Mouse (Mus musculus) small intestine, adult 2 months (tissue): ENCODE results near the gene Impdh2. TPM values are rescaled to one million over a fixed set of nuclear protein-coding genes. Genes with fewer than 3 reads are reported as not detected.
A peak's percentile ranks its signal among the peaks of the same experiment; 100 is the strongest.
"Not testable (repeated sequence)": the region's sequence is repeated elsewhere in the genome, so short reads cannot be mapped to it uniquely, and the experiment has no call there.

Experiments used
- H3K27ac ChIP-seq: fragments of 200-500 bp; 2 replicates; pipeline ENCODE4 v1.5.1; 2012; ENCODE audit warnings: low read depth, low read length, control low read depth, inconsistent platforms; ENCODE audit not compliant: insufficient read depth
- H3K27me3 ChIP-seq: fragments of 200-500 bp; 2 replicates; pipeline ENCODE4 v1.6.1; 2012; ENCODE audit warnings: mild to moderate bottlenecking, moderate library complexity, low read length, inconsistent platforms; ENCODE audit not compliant: control insufficient read depth, insufficient read depth
- H3K36me3 ChIP-seq: fragments of 200-500 bp; 2 replicates; pipeline ENCODE4 v1.6.1; 2012; ENCODE audit warnings: mild to moderate bottlenecking, low read length, control low read depth, inconsistent platforms; ENCODE audit not compliant: control insufficient read depth, insufficient read depth
- H3K4me1 ChIP-seq: fragments of 200-500 bp; 2 replicates; pipeline ENCODE4 v1.6.1; 2012; ENCODE audit warnings: low read length, inconsistent platforms, mixed read lengths; ENCODE audit not compliant: control insufficient read depth, insufficient read depth, insufficient read length
- H3K4me3 ChIP-seq: fragments of 200-500 bp; 2 replicates; pipeline ENCODE4 v1.5.1; 2012; ENCODE audit warnings: low read depth, mild to moderate bottlenecking, control low read depth, inconsistent platforms, low read length, moderate library complexity
- CTCF ChIP-seq: fragments of 200-500 bp; IDR thresholded peaks from 2 replicates; pipeline ENCODE4 v1.5.1; 2012; ENCODE audit warnings: low read depth, mild to moderate bottlenecking, control low read depth, inconsistent platforms, low read length, moderate library complexity, mixed read lengths; ENCODE audit not compliant: insufficient replicate concordance, insufficient read length; ENCODE audit errors: extremely low read depth
- POLR2A ChIP-seq: fragments of 200-500 bp; IDR thresholded peaks from 2 replicates; pipeline ENCODE4 v1.6.1; 2012; ENCODE audit warnings: low read depth, mild to moderate bottlenecking, control low read depth, inconsistent platforms, low read length, moderate library complexity
- WGBS: fragments of 180-500 bp; shearing (Covaris S2); methylation state at CpG from one replicate; pipeline ENCODE4 v1.1.7; 2018; 5-methylcytosine and 5-hydroxymethylcytosine counted together
- polyA plus RNA-seq: library from polyadenylated mRNA; depleted of rRNA; stranded (reverse); fragments of >200 nt; gene quantifications from 2 replicates; pipeline ENCODE4 v1.2.3, GENCODE M21; 2012

The Impdh2 gene
- polyA plus RNA-seq, 1 experiment, result 52.9 TPM

DNA sequence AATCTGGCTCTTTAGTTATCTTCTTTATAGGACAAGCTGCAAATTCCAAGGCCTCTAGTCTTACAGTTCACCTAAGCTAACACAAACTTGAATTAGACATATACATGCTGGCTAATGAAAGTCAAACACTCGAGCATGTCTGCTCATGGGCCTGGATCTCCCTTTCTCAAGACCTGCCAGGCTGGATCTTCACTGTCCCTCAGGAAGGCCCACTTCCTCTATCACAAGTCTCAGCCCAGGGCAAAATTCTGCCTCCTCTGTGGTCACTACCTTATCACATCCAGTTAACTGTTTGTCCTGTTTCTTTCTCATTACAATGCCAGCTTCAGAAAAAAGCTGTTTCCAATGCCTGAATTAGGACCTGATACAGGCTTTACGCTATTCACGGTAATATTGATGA, 34.3 kb downstream of the Impdh2 start:
- Histone ChIP-seq H3K36me3 (no peaks in the 10 kb centered on the region), H3K27ac (no peak overlapping the region), H3K4me3 (no peak overlapping the region), H3K27me3 (no peaks in the 10 kb centered on the region), H3K4me1 (peaks cover 3% of the 10 kb centered on the region; the same call in 1 of the 2 replicates)
- TF ChIP-seq CTCF, result no peak
- no peak for TF ChIP-seq POLR2A
- WGBS, result 71% methylated on average over 3 of the region's 3 CpGs

DNA sequence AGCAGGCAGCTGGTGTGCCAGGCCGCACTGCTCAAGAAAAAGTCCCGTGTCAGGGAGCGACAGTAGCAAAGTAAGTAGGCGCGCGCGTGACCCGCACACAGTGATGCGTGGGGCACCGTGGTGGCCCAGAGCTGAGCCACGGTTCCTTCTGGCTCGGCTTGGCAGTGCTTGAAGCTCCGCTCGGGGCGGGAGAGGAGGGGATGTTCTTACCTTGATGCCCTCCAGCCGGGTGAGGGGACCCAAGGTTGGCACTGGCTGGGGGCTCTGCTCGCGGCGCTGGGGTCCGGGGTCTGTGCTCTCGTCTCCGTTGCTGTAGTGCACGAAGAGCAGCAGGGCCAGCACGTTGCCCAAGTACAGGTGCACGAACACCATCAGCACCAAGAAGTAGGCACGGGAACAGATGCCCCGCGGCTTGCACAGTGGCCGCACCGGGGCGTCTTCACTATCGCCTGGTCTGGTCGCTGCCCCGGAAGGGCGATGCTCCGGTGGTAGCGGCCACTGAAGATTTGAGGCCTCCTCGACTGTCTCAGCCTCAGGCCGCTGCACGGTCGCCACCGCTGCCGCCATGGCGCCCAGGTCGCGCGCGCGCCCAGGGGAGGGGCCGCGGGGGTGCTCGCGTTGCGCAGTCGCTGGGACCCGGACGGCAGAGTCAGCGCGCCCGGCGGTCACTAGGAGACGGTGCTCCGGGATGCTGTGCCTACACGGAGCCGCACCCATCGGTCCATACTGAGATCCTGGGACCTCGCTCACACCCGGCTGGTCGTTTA, 37.1 kb downstream of the Impdh2 start, which contains the start of gene P4htm:
TSS of gene P4htm (minus strand) at position 670 of the 767 bp plus-strand sequence.
- Histone ChIP-seq H3K4me1 (peaks cover 3% of the 10 kb centered on the region; the same call in 1 of the 2 replicates), H3K27ac (no peak within 1 kb of the TSS), H3K36me3 (no peaks in the 10 kb centered on the region), H3K27me3 (no peaks in the 10 kb centered on the region), H3K4me3 (peak within 1 kb of the TSS; percentile 64)
- 4% methylated on average over 69 of the region's 69 CpGs for WGBS
- TF ChIP-seq POLR2A, result no peak
- no peak for TF ChIP-seq CTCF

DNA sequence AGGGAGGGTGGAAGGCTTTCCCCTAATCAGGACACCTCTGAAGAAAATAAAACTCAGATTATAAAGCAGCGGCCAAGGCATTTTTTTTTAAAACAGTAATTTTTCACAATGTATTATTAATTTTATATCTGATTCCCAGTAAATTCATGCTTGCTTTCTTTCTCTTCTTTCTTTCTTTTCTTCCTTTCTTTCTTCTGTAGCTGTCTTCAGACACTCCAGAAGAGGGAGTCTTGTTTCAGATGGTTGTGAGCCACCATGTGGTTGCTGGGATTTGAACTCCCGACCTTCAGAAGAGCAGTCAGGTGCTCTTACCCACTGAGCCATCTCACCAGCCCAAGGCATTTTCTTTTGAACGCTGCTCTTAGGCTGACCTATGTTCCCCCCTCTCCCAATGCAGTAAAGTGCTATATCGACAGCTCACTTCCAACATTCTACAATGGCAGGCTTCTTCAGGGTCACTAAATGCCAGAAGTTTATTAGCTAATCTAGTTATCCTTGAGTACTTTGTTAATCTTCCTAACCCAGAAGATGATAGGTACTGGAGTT, 39.0 kb downstream of the Impdh2 start:
- Histone ChIP-seq H3K36me3 (peaks cover 11% of the 10 kb centered on the region), H3K4me3 (no peak overlapping the region), H3K27me3 (no peaks in the 10 kb centered on the region), H3K27ac (no peak overlapping the region), H3K4me1 (peaks cover 3% of the 10 kb centered on the region; the same call in 1 of the 2 replicates)
- 72% methylated on average over 4 of the region's 4 CpGs for WGBS
- TF ChIP-seq POLR2A (no peak), CTCF (no peak)

DNA sequence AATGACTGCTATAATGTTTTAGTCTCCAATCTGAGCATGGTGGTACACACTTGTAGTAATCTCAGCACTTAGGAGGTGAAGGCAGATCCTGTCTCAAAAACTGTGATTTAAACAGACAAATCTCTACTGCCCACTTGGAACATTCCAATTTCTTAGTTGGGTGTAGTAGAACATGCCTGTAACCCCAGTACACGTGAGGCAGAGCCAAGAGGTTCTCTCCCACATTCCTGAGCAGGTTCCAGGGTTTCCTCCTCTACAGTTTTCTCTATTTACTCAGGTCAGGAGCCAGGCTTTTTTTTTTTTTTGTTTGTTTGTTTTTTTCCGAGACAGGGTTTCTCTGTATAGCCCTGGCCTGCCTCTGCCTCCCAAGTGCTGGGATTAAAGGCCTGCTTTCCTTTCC, 39.9 kb downstream of the Impdh2 start:
- no peak for TF ChIP-seq CTCF
- no peak for TF ChIP-seq POLR2A
- no peak overlapping the region for H3K4me3 ChIP-seq
- no peak overlapping the region for H3K27ac ChIP-seq
- H3K27me3 ChIP-seq, result no peaks in the 10 kb centered on the region
- H3K4me1 ChIP-seq, result peaks cover 3% of the 10 kb centered on the region
- H3K36me3 ChIP-seq, result peaks cover 17% of the 10 kb centered on the region
- 11% methylated on average over 2 of the region's 2 CpGs for WGBS

DNA sequence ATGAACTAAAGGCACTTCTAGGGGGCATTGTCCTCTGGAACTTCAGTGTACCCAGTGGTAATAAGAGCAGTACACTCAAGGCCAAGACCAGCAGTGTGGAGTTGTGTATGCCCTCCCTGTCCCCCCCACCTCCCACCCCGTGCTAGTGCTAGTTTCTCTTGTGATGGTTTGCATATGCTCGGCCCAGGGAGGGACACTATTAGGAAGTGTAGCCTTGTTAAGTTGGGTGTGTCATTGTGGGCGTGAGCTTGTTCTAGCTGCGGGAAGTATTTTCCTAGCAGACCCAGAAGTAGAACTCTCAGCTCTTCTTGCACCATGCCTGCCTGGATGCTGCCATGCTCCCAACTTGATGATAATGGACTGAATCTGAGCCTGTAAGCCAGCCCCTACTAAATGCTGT, 41.9 kb downstream of the Impdh2 start:
- WGBS, result 21% methylated on average over 4 of the region's 4 CpGs
- no peak overlapping the region for H3K27ac ChIP-seq
- no peak overlapping the region for H3K4me3 ChIP-seq
- peaks cover 1% of the 10 kb centered on the region for H3K4me1 ChIP-seq
- H3K36me3 ChIP-seq, result peaks cover 31% of the 10 kb centered on the region
- no peaks in the 10 kb centered on the region for H3K27me3 ChIP-seq
- TF ChIP-seq POLR2A (no peak), CTCF (no peak)

DNA sequence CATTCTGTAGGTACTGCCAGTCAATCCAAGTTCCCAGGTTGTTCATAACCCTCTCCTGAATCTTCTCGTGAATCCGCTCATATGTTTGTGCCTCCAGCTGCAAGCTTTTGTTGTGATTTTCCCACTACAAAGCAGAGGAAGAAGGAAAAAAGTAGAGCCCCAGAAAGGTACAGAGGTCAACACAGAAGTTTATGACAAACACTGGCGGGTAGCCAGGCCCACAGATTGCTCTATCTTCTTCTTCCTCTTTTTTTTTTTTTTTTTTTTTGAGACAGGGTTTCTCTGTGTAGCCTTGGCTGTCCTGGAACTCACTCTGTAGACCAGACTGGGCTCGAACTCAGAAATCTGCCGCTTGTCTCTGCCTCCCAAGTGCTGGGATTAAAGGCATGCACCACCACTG, 47.8 kb downstream of the Impdh2 start:
- 24% methylated on average over 5 of the region's 5 CpGs for WGBS
- not testable (repeated sequence) for H3K27me3 ChIP-seq, H3K4me1 ChIP-seq, H3K4me3 ChIP-seq
- peaks cover 67% of the 10 kb centered on the region for H3K36me3 ChIP-seq
- H3K27ac ChIP-seq, result peak overlapping the region; percentile 64

DNA sequence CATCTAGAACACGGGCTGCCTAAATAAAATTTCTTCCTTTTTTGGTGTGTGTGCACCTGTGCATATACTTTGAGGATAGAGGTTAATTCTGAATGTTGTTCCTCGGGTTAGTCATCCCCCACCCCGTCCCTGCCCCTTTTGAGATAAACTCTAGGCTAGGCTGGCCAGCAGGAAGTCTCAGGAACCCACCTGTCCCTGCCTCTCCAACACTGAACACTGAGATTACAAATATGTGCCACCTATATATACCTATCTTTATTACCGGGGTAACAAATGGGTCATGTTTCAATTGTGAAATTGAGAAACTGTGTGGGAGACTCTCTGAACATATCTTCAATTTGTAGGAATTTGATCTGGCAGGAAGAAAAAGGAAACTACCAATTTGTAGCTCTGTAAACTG, 48.8 kb downstream of the Impdh2 start:
- no peaks in the 10 kb centered on the region for H3K27me3 ChIP-seq
- H3K27ac ChIP-seq, result no peak overlapping the region
- peaks cover 66% of the 10 kb centered on the region for H3K36me3 ChIP-seq
- peaks cover 7% of the 10 kb centered on the region for H3K4me1 ChIP-seq
- WGBS, result 40% methylated on average over 4 of the region's 4 CpGs
- H3K4me3 ChIP-seq, result no peak overlapping the region
- TF ChIP-seq POLR2A, result no peak
- TF ChIP-seq CTCF, result no peak
